Mouse (Mus musculus) lung, embryonic 16.5 days (tissue): ENCODE data around the gene Rbks. TPM values are rescaled to one million over a fixed set of nuclear protein-coding genes. Genes with fewer than 3 reads are reported as not detected.
"Not testable (repeated sequence)": the region's sequence is repeated elsewhere in the genome, so short reads cannot be mapped to it uniquely, and the experiment has no call there.

Experiments used
- ATAC-seq: fragments of 200-750 bp; cut with Nextera tagmentation; 2 replicates; pipeline ENCODE4 v1.8.0; 2017; ENCODE audit warnings: low read depth, mild to moderate bottlenecking, moderate library complexity
- H3K27ac ChIP-seq: fragments of 300-500 bp; sonication (generic); 2 replicates; pipeline ENCODE4 v1.5.1; 2014; ENCODE audit warnings: mild to moderate bottlenecking, control low read depth, low read length
- H3K27me3 ChIP-seq: fragments of 300-500 bp; sonication (generic); 2 replicates; pipeline ENCODE4 v1.6.1; 2014; ENCODE audit warnings: low read depth, low read length, mixed read lengths; ENCODE audit not compliant: control insufficient read depth, insufficient read depth
- H3K36me3 ChIP-seq: fragments of 300-500 bp; sonication (generic); 2 replicates; pipeline ENCODE4 v1.6.1; 2014; ENCODE audit warnings: low read length; ENCODE audit not compliant: control insufficient read depth, insufficient read depth
- H3K4me1 ChIP-seq: fragments of 300-500 bp; sonication (generic); replicated peaks from 2 replicates; pipeline ENCODE4 v1.6.1; 2014; ENCODE audit warnings: low read length, mixed read lengths; ENCODE audit not compliant: control insufficient read depth, insufficient read depth
- H3K4me2 ChIP-seq: fragments of 300-500 bp; sonication (generic); 2 replicates; pipeline ENCODE4 v1.6.1; 2014; ENCODE audit warnings: low read depth, low read length, control low read depth
- H3K4me3 ChIP-seq: fragments of 300-500 bp; sonication (generic); 2 replicates; pipeline ENCODE4 v1.5.1; 2014; ENCODE audit warnings: mild to moderate bottlenecking, low read length, control low read depth
- H3K9ac ChIP-seq: fragments of 300-500 bp; sonication (generic); 2 replicates; pipeline ENCODE4 v1.6.1; 2014; ENCODE audit warnings: low read length, control low read depth
- H3K9me3 ChIP-seq: fragments of 300-500 bp; sonication (generic); 2 replicates; pipeline ENCODE4 v1.6.1; 2016; ENCODE audit warnings: low read length; ENCODE audit not compliant: control insufficient read depth
- WGBS: fragments of 180-500 bp; shearing (Covaris S2); extraction: QIAGEN DNeasy Blood & Tissue Kit; methylation state at CpG from one replicate; pipeline ENCODE4 v1.1.7; 2014; 5-methylcytosine and 5-hydroxymethylcytosine counted together
- polyA plus RNA-seq: library from polyadenylated mRNA; unstranded; fragments of >200 nt; fragmentation: Nextera tagmentation; extraction: Ambion mirVana; gene quantifications from 2 replicates; pipeline ENCODE4 v1.2.1, GENCODE M21; 2015

Gene Rbks
- polyA plus RNA-seq, 1 experiment from 2014 or later: 5.1 TPM

DNA sequence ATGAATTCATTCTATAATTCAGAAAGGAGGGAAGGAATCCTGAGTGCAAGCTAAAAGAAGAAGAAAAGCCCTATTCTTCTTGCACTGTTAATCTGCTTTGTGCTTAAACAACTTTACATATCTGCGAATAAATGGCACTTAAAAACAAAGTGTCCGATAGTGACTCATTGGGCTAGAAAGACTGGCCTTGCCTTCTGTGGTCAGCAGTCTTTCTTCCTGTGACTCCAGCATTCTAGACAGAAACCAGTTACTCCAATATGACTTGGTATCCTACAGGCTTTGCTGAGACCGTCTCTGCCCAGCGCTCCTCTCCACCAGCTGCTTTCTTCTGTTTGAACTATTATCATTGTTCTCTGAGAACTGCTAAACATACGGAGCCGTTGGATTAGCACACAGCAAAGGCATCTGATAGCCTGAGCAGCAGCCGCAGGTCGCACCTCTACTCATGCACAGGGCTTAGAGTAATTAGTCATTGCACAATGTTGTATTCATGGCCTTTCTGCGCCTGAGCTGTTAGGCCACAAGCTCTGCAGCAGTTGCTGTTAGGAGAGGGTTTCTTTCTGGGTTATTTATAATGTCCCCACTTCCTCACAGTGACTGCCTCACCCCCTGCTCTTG lies 60.7 kb downstream of the Rbks start:
- Histone ChIP-seq H3K9me3 (no peaks in the 10 kb centered on the region), H3K27me3 (no peaks in the 10 kb centered on the region), H3K36me3 (peaks cover 2% of the 10 kb centered on the region; the same call in 1 of the 2 replicates), H3K4me1 (no peaks in the 10 kb centered on the region), H3K4me3 (no peak overlapping the region), H3K4me2 (no peak overlapping the region), H3K9ac (no peak overlapping the region), H3K27ac (0 out of 2 replicates have a peak overlapping the region, but pooled peaks have one; percentile 8)
- ATAC-seq: no peak; the same call in 1 of the 2 replicates
- 37% methylated on average over 9 of the region's 9 CpGs for WGBS

DNA sequence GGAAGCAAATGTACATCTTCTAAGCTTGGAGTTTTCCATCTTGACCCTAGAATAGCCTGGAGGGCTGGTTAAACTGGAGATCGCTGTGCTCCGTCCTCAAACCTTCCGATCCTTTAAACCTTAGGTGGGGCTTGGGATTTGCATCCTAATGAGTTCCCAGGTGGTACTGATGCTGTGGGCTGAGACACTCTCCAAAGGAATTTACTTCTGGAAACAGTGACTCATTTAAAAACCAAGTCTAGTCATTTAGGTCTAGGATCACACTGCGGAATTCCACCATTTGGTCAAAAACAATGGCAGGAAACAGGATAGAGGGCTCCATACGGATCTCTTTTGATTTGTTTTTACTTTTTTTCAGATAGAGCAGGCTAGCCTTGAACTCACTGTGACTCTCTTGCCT lies 62.7 kb downstream of the Rbks start:
- WGBS: 69% methylated on average over 5 of the region's 5 CpGs
- ATAC-seq: no peak
- Histone ChIP-seq H3K9ac (no peak overlapping the region), H3K4me1 (peaks cover 7% of the 10 kb centered on the region), H3K27me3 (no peaks in the 10 kb centered on the region), H3K36me3 (peaks cover 2% of the 10 kb centered on the region; the same call in 1 of the 2 replicates), H3K27ac (no peak overlapping the region), H3K4me2 (no peak overlapping the region), H3K4me3 (no peak overlapping the region), H3K9me3 (no peaks in the 10 kb centered on the region)

DNA sequence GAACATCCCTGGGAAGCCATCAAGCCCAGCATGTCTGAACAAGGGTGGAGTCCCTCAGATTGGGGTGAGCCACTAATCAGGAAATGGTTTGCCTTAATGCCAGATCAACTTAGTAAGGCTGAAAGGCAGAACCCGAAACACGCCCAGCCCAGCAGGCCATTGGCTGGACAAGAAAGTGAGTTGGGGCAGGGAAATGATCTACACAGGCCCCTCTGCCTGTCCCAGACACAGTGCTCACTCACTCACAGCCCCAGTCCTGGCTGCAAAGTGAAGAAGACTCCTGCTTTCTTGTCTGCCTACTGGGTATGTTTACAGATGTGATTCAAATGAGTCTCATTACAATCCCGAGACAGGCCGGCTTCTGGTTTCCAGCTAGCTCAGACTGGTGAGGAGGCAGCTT lies 63.3 kb downstream of the Rbks start:
- WGBS: 71% methylated on average over 4 of the region's 4 CpGs
- H3K27me3 ChIP-seq: no peaks in the 10 kb centered on the region
- no peak overlapping the region for H3K4me2 ChIP-seq
- no peak overlapping the region for H3K9ac ChIP-seq
- H3K27ac ChIP-seq: no peak overlapping the region
- H3K9me3 ChIP-seq: no peaks in the 10 kb centered on the region
- no peak overlapping the region for H3K4me3 ChIP-seq
- H3K4me1 ChIP-seq: peaks cover 7% of the 10 kb centered on the region
- no peak for ATAC-seq
- H3K36me3 ChIP-seq: peaks cover 2% of the 10 kb centered on the region; the same call in 1 of the 2 replicates

DNA sequence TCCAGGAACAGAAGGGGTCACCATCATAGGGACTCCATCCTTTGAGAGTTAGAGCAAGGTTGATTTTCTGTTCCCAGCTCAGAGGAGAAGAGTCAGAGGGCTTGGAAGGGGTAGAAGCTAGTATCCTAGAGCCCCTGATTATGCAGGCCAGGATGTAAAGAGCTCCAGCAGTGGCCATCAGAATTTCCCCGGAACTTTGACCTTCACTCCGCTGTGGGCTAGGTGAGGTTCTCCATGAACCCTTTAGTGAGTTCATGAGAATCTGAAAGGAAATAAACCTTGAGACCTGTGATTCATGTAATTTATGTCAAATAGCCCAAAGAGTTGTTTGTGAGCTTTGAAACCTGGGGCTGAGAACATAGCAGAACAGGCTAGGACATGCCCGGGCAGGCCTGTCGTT lies 66.3 kb downstream of the Rbks start:
- not testable (repeated sequence) for H3K36me3 ChIP-seq, H3K9me3 ChIP-seq, H3K4me2 ChIP-seq, H3K9ac ChIP-seq, H3K4me1 ChIP-seq, H3K27me3 ChIP-seq, ATAC-seq, H3K4me3 ChIP-seq, H3K27ac ChIP-seq
- 97% methylated on average over 4 of the region's 4 CpGs for WGBS

DNA sequence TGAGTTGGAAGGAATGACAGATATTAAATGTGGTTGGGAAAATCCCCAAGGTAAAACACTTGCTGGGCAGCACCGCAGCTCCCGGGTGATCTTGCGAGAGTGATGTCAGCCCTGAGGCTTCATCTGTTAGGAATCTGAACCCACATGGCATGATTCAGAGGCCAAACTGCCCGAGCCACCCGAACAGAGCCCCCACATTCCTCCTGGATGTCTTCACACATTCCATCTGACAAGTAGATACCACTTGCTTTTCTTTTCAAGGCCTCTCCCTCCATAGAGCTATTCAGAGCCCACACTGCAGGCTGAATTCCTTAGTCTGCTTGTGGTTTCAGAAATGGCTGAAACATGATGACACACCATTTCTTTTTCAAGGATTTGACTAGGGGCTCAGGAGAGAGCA lies 67.4 kb downstream of the Rbks start:
- Histone ChIP-seq H3K4me3 (no peak overlapping the region), H3K9ac (peak overlapping the region; percentile 35; the same call in 1 of the 2 replicates), H3K4me2 (no peak overlapping the region), H3K36me3 (peaks cover 2% of the 10 kb centered on the region; the same call in 1 of the 2 replicates), H3K9me3 (no peaks in the 10 kb centered on the region), H3K4me1 (peaks cover 7% of the 10 kb centered on the region), H3K27me3 (no peaks in the 10 kb centered on the region), H3K27ac (peak overlapping the region; percentile 65)
- peak; percentile 82 for ATAC-seq
- WGBS: 38% methylated on average over 5 of the region's 5 CpGs

DNA sequence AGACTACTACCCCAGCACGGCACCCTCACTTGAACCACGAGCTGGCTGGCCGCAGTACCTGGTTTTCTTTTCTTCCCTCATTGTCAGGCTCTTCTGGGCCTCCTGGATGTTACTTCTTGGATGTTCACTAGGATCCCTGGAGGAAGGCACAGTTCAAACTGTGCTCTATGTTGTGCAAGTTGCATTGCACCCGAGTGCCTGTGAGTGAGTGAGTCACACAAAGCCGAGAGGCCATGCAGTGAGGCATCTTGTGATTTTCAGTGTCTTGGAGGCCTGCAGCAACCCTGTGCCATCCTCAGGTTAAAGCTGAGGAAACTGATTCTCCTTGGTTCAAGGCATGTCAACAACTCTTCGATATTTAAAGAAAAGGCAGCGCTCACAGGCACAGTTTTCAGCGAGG lies 68.9 kb downstream of the Rbks start:
- H3K4me3 ChIP-seq: no peak overlapping the region
- 83% methylated on average over 8 of the region's 8 CpGs for WGBS
- H3K4me1 ChIP-seq: peaks cover 7% of the 10 kb centered on the region
- H3K9ac ChIP-seq: no peak overlapping the region
- H3K9me3 ChIP-seq: no peaks in the 10 kb centered on the region
- peaks cover 4% of the 10 kb centered on the region; the same call in 1 of the 2 replicates for H3K36me3 ChIP-seq
- no peak overlapping the region for H3K4me2 ChIP-seq
- H3K27ac ChIP-seq: no peak overlapping the region
- H3K27me3 ChIP-seq: no peaks in the 10 kb centered on the region
- ATAC-seq: no peak

DNA sequence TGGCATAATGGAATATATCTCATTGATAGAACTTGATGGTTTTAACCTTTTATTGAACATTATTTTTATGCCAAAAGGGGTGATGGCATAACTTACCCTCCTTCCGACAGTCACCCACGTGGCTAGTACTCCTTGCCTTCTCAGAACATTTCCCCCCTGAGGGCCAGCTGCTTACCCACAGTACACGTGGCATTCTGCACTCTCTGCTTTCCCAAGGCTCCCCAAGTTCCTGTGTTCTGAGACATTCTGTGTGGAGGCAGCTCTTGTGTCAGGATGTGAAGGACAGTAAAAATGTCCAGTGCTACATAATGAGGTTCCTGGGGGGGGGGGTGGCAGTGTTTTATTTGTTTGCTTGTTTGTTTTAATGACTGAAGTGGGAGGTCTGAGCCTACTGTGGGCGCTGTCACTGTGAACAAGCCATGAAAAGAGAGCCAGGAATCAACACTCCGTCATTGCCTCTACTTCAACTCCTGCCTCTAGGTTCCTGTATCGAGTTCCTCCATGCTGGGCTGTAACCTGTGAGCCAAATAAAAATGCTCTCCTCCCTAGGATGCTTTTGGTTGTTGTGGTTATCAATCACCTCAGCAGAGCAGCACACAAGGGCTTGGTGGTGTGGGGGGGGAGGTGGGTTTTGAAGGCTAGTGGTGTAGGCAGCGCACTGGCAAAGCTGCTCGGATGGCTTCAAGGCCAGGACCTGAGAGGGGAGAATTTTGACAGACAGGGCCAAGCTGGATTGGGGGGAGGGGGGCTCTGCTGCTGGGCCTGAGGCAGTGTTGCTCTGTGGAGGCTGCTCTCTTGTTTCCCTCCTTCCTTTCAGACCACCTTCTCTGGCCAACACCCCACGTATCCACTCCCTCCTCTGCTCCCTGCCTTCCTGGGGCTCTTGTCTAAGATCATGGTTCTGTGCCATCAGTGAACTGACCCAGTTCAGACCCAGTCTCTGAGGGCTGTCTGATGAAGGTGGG lies 69.6 kb downstream of the Rbks start:
- Histone ChIP-seq H3K9ac (no peak overlapping the region), H3K27ac (no peak overlapping the region)

DNA sequence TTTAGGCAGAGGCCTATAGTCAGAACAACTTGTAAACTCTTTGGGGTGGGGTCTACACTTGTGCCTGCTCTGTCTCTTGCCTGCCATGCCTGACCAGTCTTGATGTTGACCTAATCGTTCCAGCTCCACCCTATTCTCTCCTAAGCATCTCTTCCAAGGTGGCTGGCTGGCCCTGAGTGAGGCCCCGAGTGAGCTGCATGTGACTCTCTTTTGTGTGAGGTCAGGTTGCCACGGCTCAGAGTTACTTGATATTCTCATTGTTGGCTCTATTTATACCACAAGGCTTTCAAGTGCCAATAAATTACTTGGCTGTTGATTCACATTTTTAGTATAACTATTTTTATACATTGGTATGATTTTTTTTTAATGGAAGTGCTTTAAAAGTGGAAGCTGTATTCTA lies 70.3 kb downstream of the Rbks start:
- 36% methylated on average over 3 of the region's 3 CpGs for WGBS
- H3K9ac ChIP-seq: no peak overlapping the region
- H3K27ac ChIP-seq: no peak overlapping the region
- no peak overlapping the region for H3K4me2 ChIP-seq
- H3K36me3 ChIP-seq: peaks cover 8% of the 10 kb centered on the region; the same call in 1 of the 2 replicates
- no peak overlapping the region for H3K4me3 ChIP-seq
- H3K27me3 ChIP-seq: no peaks in the 10 kb centered on the region
- no peaks in the 10 kb centered on the region for H3K9me3 ChIP-seq
- ATAC-seq: no peak
- H3K4me1 ChIP-seq: peaks cover 7% of the 10 kb centered on the region

More for the DNA sequence above, 69.6 kb downstream of the Rbks start:
- Histone ChIP-seq H3K36me3 (peaks cover 8% of the 10 kb centered on the region; the same call in 1 of the 2 replicates), H3K4me2 (no peak overlapping the region), H3K9me3 (no peaks in the 10 kb centered on the region), H3K4me3 (no peak overlapping the region), H3K4me1 (peaks cover 7% of the 10 kb centered on the region), H3K27me3 (no peaks in the 10 kb centered on the region)
- no peak for ATAC-seq
- 70% methylated on average over 9 of the region's 9 CpGs for WGBS

DNA sequence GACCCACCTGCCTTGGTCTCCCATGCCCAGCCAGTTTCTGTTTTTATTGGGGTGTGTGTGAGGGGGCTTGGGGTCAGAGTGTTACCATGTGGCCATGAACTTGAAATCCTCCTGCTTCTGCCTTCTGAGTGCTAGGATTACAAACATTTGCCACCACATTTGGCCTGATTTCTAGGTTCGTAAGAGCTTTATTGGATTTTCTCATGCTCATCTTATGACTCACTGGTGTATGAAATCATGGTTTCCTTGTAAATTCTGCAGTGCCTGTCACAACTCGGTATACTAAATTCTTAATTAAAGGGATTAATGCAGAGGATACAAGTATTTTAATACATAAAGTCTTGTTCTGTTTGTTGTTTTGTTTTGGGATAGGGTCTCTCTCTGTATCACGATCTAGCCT lies 77.1 kb downstream of the Rbks start:
- Histone ChIP-seq H3K36me3 (peaks cover 23% of the 10 kb centered on the region), H3K9ac (no peak overlapping the region), H3K4me1 (no peaks in the 10 kb centered on the region), H3K4me3 (no peak overlapping the region), H3K27me3 (no peaks in the 10 kb centered on the region), H3K4me2 (no peak overlapping the region), H3K9me3 (no peaks in the 10 kb centered on the region), H3K27ac (no peak overlapping the region)
- 92% methylated on average over 3 of the region's 3 CpGs for WGBS
- no peak for ATAC-seq
